In the genomic region with DNA sequence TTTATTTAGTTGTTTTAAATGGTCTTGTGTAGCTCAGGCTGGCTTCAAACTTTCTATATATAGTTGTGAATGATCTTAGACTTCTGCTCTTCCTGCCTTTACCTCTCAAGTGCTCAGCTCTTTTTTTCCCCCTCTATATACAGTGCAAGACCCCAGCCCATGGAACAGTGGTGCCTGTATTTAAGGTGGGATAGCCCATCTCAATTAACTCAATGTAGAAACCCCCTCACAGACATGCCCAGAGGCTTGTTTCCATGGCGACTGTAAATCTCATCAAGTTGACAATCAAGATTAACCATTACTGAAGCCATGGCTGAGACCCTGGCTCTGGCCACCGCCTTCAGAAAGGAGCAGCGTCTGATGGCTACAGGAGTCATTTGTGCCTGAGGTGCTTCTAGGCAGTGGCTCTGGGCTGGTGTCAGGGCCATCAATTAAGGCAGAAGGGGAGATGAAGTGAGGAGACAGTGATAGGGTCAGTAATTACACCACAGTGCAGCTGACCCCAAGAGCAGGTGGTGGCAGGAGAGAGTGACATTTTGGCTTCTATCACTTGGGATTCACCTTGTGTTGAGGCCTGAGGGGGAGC, we compare ENCODE assay signal across 23 mouse cellular contexts.
A peak's percentile ranks its signal among the peaks of the same experiment; 100 is the strongest.
DNase-seq lines count a peak whose midpoint lies in the region; ATAC-seq and TF ChIP-seq lines count a peak whose summit lies in the region.
"Had no signal": no experiment of that assay in that cellular context is flagged by ENCODE, and none has a peak within 500 bp of the region (broad histone marks: within the 10 kb centered on the region; RNA-seq: fewer than 3 reads in every experiment).

No protein-coding gene starts in this region.

- 56% methylated on average over 3 of the region's 3 CpGs for WGBS in midbrain, embryonic 10.5 days
- 37% methylated on average over 3 of the region's 3 CpGs for WGBS in midbrain, embryonic 15.5 days

- H3K4me2 ChIP-seq in midbrain, embryonic 15.5 days = no peak overlapping the region
- H3K4me2 ChIP-seq: embryonic facial prominence, embryonic 13.5 days; forebrain, embryonic 13.5 days; heart, embryonic 11.5 days; heart, embryonic 15.5 days had no signal

- H3K4me3 ChIP-seq in midbrain, embryonic 10.5 days = no peak overlapping the region
- no peak overlapping the region for H3K4me3 ChIP-seq in midbrain, embryonic 15.5 days
- H3K4me3 ChIP-seq: embryonic facial prominence, embryonic 13.5 days; forebrain, embryonic 13.5 days; heart, adult 2 months; heart, embryonic 15.5 days had no signal

- H3K27ac ChIP-seq in midbrain, embryonic 10.5 days (replicated peaks) = no peak overlapping the region; the same call in 1 of the 2 replicates
- H3K27ac ChIP-seq in midbrain, embryonic 15.5 days = no peak overlapping the region
- H3K27ac ChIP-seq: embryonic facial prominence, embryonic 13.5 days; forebrain, embryonic 13.5 days; heart, adult 2 months; heart, embryonic 15.5 days had no signal

- no peak; the same call in 1 of the 2 replicates for ATAC-seq in midbrain, embryonic 15.5 days (replicated peaks)
- ATAC-seq: activated CD4-positive, CD25-positive, alpha-beta regulatory T cell, adult 4 months; forebrain, embryonic 13.5 days; intestine, embryonic 16.5 days; Patski had no signal

- H3K36me3 ChIP-seq in midbrain, embryonic 10.5 days = no peaks in the 10 kb centered on the region
- no peaks in the 10 kb centered on the region for H3K36me3 ChIP-seq in midbrain, embryonic 15.5 days (replicated peaks)
- H3K36me3 ChIP-seq: embryonic facial prominence, embryonic 13.5 days; heart, embryonic 15.5 days had no signal

- no peaks in the 10 kb centered on the region for H3K9me3 ChIP-seq in midbrain, embryonic 10.5 days (replicated peaks)
- no peaks in the 10 kb centered on the region for H3K9me3 ChIP-seq in midbrain, embryonic 15.5 days
- H3K9me3 ChIP-seq: embryonic facial prominence, embryonic 13.5 days; forebrain, embryonic 13.5 days; heart, embryonic 15.5 days had no signal

- no peak for TF ChIP-seq CTCF in brain, embryonic 14.5 days (IDR thresholded peaks at IDR 0.05; ENCODE audit: borderline replicate concordance, extremely low read depth, insufficient read depth, insufficient read length)

- no peak overlapping the region for H3K9ac ChIP-seq in midbrain, embryonic 15.5 days
- H3K9ac ChIP-seq: embryonic facial prominence, embryonic 13.5 days; forebrain, embryonic 13.5 days; heart, embryonic 15.5 days had no signal

- no peak for TF ChIP-seq POLR2A in brain, embryonic 14.5 days (IDR thresholded peaks at IDR 0.05; ENCODE audit: borderline replicate concordance, extremely low read depth, insufficient read depth, insufficient read length, poor library complexity, severe bottlenecking)

- no peaks in the 10 kb centered on the region for H3K27me3 ChIP-seq in midbrain, embryonic 10.5 days (ENCODE audit: low read depth, poor library complexity, severe bottlenecking)
- no peaks in the 10 kb centered on the region for H3K27me3 ChIP-seq in midbrain, embryonic 15.5 days (replicated peaks)
- H3K27me3 ChIP-seq: CH12.LX; embryonic facial prominence, embryonic 13.5 days; forebrain, embryonic 13.5 days; heart, embryonic 15.5 days had no signal

- DNase-seq in heart, adult 11 months = peak; percentile 61
- no peak for DNase-seq in heart, adult 18-20 months
- peak; percentile 30 for DNase-seq in midbrain, embryonic 10.5 days (ENCODE audit: low spot score)
- DNase-seq in brain, embryonic 14.5 days (ENCODE audit: low read depth) = peak; percentile 34
- peak; percentile 23 for DNase-seq in embryo, embryonic 11 days
- DNase-seq in kidney, postnatal 4 days = no peak
- no peak for DNase-seq in urinary bladder, adult 18-20 months (ENCODE audit: low spot score in 2 of 2)
- DNase-seq: adrenal gland, postnatal 14 days; cerebellum, adult 18-20 months; cerebellum, adult 9-11 months; cerebellum, postnatal 36 days; gastrocnemius, postnatal 36 days; heart, adult 2 months; heart, postnatal 14 days had no signal

- peaks cover 8% of the 10 kb centered on the region for H3K4me1 ChIP-seq in midbrain, embryonic 10.5 days
- no peaks in the 10 kb centered on the region for H3K4me1 ChIP-seq in midbrain, embryonic 15.5 days
- H3K4me1 ChIP-seq: embryonic facial prominence, embryonic 13.5 days; heart, embryonic 15.5 days had no signal

Comparison
In these comparisons a context has a peak if more than half of its experiments do, and no peak if none do; other contexts are left out.
1. DNase-seq: peak in heart, adult 11 months (single experiment), midbrain, embryonic 10.5 days (single experiment), brain, embryonic 14.5 days (single experiment) and embryo, embryonic 11 days (single experiment); none in heart, adult 18-20 months (0 of 2), kidney, postnatal 4 days (0 of 2) and urinary bladder, adult 18-20 months (0 of 2).